Mouse (Mus musculus) intestine, embryonic 16.5 days (tissue): ENCODE measurements around the gene Gm49450. TPM values are rescaled to one million over a fixed set of nuclear protein-coding genes. Genes with fewer than 3 reads are reported as not detected.

Experiments
- ATAC-seq: fragments of 200-750 bp; cut with Nextera tagmentation; 2 replicates; pipeline ENCODE4 v1.8.0; 2017; ENCODE audit warnings: moderate TSS enrichment, moderate library complexity
- H3K27ac ChIP-seq: fragments of 300-500 bp; sonication (generic); 2 replicates; pipeline ENCODE4 v1.5.1; 2014; ENCODE audit warnings: mild to moderate bottlenecking, low read length
- H3K27me3 ChIP-seq: fragments of 300-500 bp; sonication (generic); replicated peaks from 2 replicates; pipeline ENCODE4 v1.6.1; 2014; ENCODE audit warnings: low read length, control low read depth, mixed read lengths; ENCODE audit not compliant: control insufficient read depth, insufficient read depth
- H3K36me3 ChIP-seq: fragments of 300-500 bp; sonication (generic); 2 replicates; pipeline ENCODE4 v1.6.1; 2014; ENCODE audit warnings: low read length, control low read depth; ENCODE audit not compliant: control insufficient read depth, insufficient read depth
- H3K4me1 ChIP-seq: fragments of 300-500 bp; sonication (generic); 2 replicates; pipeline ENCODE4 v1.6.1; 2014; ENCODE audit warnings: low read length, control low read depth, mixed read lengths; ENCODE audit not compliant: control insufficient read depth, insufficient read depth
- H3K4me2 ChIP-seq: fragments of 300-500 bp; sonication (generic); 2 replicates; pipeline ENCODE4 v1.6.1; 2014; ENCODE audit warnings: low read depth, low read length, control low read depth
- H3K4me3 ChIP-seq: fragments of 300-500 bp; sonication (generic); 2 replicates; pipeline ENCODE4 v1.5.1; 2014; ENCODE audit warnings: mild to moderate bottlenecking, low read length
- H3K9ac ChIP-seq: fragments of 300-500 bp; sonication (generic); 2 replicates; pipeline ENCODE4 v1.6.1; 2014; ENCODE audit warnings: low read depth, low read length
- H3K9me3 ChIP-seq: fragments of 300-500 bp; sonication (generic); 2 replicates; pipeline ENCODE4 v1.6.1; 2016; ENCODE audit warnings: low read length, control low read depth; ENCODE audit not compliant: control insufficient read depth
- WGBS: fragments of 180-500 bp; shearing (Covaris S2); extraction: QIAGEN DNeasy Blood & Tissue Kit; methylation state at CpG from one replicate; pipeline ENCODE4 v1.1.7; 2014; 5-methylcytosine and 5-hydroxymethylcytosine counted together
- polyA plus RNA-seq: library from polyadenylated mRNA; unstranded; fragments of >200 nt; fragmentation: Nextera tagmentation; extraction: Ambion mirVana; gene quantifications from 2 replicates; pipeline ENCODE4 v1.2.1, GENCODE M21; 2015

The Gm49450 gene
- polyA plus RNA-seq, 1 experiment from 2014 or later = not detected

DNA sequence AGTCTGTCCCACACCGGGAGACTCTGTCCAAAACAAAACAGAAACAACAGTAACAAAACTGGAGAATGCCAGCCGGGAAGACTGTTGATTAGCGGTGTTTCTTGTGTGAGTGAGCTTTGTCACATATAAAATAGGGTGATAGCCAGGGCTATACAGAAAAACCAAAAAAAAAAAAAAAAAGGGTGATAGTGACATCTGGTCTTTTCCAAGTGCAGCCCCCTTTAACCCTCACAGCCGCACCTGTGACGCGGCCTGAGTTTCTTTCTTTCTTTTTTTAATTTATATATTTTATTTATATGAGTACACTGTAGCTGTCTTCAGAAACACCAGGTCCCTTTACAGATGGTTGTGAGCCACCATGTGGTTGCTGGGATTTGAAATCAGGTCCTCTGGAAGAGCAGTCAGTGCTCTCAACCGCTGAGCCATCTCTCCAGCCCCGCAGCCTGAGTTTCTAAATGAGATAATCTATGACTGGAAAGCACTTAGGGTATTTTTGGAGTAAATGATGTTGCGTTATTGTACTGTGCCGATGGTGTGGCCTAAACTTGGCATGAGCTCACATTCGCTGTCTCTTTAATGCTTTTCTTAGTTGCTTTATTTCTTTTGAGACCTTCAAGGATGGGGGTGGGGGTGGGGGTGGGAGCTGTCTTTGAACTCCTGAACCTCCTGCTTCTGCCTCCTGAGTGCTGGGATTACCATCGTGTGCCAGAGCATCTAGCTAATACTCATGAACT is 32.8 kb upstream of the Gm49450 start:
- ATAC-seq = no peak
- H3K27ac ChIP-seq = peak overlapping the region; percentile 94
- no peaks in the 10 kb centered on the region for H3K36me3 ChIP-seq
- H3K4me2 ChIP-seq = peak overlapping the region; percentile 75
- H3K9me3 ChIP-seq = no peaks in the 10 kb centered on the region
- peak overlapping the region; percentile 63 for H3K4me3 ChIP-seq
- H3K4me1 ChIP-seq = peaks cover 25% of the 10 kb centered on the region
- no peaks in the 10 kb centered on the region for H3K27me3 ChIP-seq
- WGBS = 45% methylated on average over 12 of the region's 12 CpGs
- H3K9ac ChIP-seq = peak overlapping the region; percentile 81

DNA sequence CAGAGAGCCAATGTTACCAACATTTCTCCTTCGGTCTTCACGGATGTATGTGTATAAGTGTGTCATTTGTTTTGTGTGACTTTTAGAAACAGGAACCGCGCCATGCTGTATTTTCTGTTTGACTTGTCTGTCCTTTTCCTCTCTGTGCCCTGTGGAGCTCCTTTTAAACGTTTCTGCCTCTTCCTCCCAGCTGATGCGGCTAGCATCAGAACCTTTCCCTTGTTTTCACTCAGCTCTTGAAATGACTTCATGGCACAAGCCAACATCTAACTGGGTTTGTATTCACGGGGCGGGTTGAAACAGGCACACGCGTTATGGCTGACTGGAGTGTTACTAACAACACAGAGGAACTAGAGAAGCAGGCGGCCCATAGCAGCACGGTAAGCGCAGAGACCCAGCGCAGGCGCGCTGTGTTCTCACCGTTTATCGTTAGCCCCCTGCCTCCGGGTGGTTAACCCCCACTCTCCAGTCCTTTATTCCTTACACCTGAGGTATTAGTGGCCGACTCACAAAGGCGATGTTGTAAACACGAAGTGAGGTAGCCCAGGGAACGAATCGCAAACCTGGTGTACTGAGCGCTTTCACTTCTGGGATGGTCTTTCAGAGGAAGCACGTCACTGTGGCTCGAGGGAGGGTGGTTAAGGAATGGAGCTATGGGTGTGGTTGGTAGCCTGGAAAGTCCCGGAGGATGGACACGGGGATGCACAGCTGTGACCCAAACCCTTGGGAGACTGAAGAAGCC is 32.1 kb upstream of the Gm49450 start:
- WGBS = 3% methylated on average over 29 of the region's 29 CpGs
- Histone ChIP-seq H3K9ac (peak overlapping the region; percentile 81), H3K9me3 (no peaks in the 10 kb centered on the region), H3K27me3 (no peaks in the 10 kb centered on the region), H3K36me3 (no peaks in the 10 kb centered on the region), H3K4me2 (peak overlapping the region; percentile 75), H3K4me3 (peak overlapping the region; percentile 63), H3K27ac (peak overlapping the region; percentile 94), H3K4me1 (peaks cover 19% of the 10 kb centered on the region; the same call in 1 of the 2 replicates)
- ATAC-seq = peak; percentile 88

DNA sequence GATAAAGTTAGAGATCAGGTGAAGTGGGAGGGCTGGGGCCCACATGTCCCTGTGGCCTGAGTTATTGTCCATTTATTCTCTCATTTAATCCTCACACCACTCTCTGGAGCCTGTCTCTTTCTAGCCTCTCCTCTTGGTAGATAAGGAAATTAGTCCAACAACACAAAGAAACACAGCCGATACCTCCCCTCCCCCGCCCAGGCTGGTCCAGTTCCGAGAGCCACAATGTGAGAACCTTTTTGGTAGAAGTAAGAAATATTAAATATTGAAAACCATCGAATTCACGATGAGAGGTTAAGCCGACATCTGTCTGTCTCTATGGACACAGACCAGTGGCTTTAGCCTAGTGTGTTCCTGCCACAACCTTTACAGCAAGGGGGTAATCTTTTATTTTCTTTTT is 31.3 kb upstream of the Gm49450 start:
- Histone ChIP-seq H3K4me2 (0 out of 2 replicates have a peak overlapping the region, but pooled peaks have one; percentile 75), H3K27ac (0 out of 2 replicates have a peak overlapping the region, but pooled peaks have one; percentile 1), H3K9ac (peak overlapping the region; percentile 25; the same call in 1 of the 2 replicates), H3K36me3 (no peaks in the 10 kb centered on the region), H3K4me1 (peaks cover 19% of the 10 kb centered on the region; the same call in 1 of the 2 replicates), H3K27me3 (no peaks in the 10 kb centered on the region), H3K9me3 (no peaks in the 10 kb centered on the region), H3K4me3 (no peak overlapping the region)
- ATAC-seq = no peak
- 65% methylated on average over 6 of the region's 6 CpGs for WGBS

DNA sequence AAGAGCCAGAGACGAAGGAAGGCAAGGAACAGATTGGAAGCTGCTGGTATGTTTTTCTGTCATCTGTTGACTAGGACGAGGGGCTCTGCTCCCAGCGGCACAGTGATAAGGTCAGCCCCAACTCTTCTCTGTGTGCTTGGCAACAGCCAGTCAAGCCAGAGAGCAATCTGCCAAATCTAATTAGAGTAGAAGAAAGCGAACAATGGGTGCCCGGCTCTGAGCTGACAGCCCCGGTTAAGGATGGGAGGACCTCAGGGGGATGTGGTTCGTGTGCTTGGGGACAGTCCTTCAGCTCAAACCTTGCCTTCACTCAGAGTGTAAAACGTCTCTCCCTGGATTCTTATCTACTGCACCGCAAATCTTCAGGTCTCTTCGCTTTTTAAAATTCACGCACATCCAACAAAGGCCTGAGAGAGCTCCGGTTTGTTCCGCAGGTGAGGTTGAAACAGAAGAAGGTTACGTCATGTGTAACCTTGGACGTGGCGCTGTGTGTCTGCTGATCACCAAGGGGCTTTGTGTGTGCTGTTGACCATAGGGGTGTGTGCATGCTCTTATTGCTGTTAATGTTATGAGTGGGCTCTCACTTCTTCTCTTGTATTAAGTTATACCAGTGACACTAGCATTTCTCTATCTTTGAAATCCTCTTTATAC is 30.2 kb upstream of the Gm49450 start:
- Histone ChIP-seq H3K27me3 (no peaks in the 10 kb centered on the region), H3K4me3 (no peak overlapping the region), H3K4me1 (peaks cover 19% of the 10 kb centered on the region; the same call in 1 of the 2 replicates), H3K36me3 (no peaks in the 10 kb centered on the region), H3K27ac (0 out of 2 replicates have a peak overlapping the region, but pooled peaks have one; percentile 3), H3K4me2 (no peak overlapping the region), H3K9me3 (no peaks in the 10 kb centered on the region), H3K9ac (0 out of 2 replicates have a peak overlapping the region, but pooled peaks have one; percentile 3)
- 47% methylated on average over 16 of the region's 16 CpGs for WGBS
- no peak for ATAC-seq

DNA sequence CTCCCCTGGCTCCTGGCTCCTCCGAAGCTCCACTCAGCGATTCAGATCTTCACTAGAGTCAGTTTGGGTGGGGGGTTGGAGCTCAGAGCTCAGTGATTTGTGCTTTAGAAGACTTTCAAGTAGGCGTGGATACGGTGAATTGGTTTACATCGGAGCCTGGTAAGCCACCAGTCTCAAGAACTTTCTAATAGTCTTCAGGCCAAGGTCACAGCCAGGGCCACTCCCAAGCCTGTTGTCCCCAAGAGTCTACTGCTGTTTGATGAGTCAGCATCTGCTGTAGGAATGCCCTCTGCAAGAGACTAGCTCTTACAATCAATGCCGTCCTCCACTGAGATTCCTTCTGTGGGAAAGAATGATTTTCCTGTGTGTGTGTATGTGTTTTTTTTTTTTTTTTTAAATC is 28.7 kb upstream of the Gm49450 start:
- no peak overlapping the region for H3K4me3 ChIP-seq
- peaks cover 22% of the 10 kb centered on the region for H3K4me1 ChIP-seq
- H3K27me3 ChIP-seq = no peaks in the 10 kb centered on the region
- no peaks in the 10 kb centered on the region for H3K36me3 ChIP-seq
- H3K9me3 ChIP-seq = no peaks in the 10 kb centered on the region
- no peak overlapping the region for H3K4me2 ChIP-seq
- no peak overlapping the region for H3K27ac ChIP-seq
- H3K9ac ChIP-seq = 0 out of 2 replicates have a peak overlapping the region, but pooled peaks have one; percentile 7
- 66% methylated on average over 6 of the region's 6 CpGs for WGBS
- no peak for ATAC-seq

DNA sequence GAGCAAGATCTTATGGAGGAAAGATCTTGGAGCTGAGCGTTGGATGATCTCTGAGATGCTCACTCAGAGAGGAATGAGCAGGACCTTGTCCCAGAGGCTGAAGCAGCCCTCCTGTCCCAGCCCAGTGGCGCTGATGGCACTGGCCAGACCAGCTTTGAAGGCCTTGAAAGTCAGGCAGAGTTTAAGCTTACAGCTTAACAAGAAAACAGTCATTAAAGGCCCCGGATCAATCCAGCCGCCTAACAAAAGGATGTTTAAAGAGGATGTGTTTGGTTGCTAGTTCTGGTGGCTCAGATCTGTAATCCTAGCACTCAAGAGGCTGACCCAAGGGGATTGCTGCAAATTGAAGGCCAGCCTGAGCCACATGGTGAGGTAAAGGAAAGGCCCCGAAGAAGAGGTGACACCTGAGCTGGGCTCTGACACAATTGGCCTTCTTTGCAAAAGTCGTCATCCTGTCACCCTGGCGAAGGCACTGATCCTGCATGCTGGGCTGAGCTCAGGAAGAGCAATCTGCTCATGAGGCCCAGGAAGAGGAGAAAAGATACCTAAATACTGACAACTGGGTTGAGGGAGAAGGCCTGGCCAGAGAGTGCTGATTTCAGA is 26.8 kb upstream of the Gm49450 start:
- H3K27me3 ChIP-seq = no peaks in the 10 kb centered on the region
- 54% methylated on average over 7 of the region's 7 CpGs for WGBS
- H3K9me3 ChIP-seq = no peaks in the 10 kb centered on the region
- H3K27ac ChIP-seq = no peak overlapping the region
- H3K4me3 ChIP-seq = no peak overlapping the region
- peaks cover 18% of the 10 kb centered on the region for H3K4me1 ChIP-seq
- H3K36me3 ChIP-seq = no peaks in the 10 kb centered on the region
- no peak for ATAC-seq
- no peak overlapping the region for H3K9ac ChIP-seq
- no peak overlapping the region for H3K4me2 ChIP-seq

DNA sequence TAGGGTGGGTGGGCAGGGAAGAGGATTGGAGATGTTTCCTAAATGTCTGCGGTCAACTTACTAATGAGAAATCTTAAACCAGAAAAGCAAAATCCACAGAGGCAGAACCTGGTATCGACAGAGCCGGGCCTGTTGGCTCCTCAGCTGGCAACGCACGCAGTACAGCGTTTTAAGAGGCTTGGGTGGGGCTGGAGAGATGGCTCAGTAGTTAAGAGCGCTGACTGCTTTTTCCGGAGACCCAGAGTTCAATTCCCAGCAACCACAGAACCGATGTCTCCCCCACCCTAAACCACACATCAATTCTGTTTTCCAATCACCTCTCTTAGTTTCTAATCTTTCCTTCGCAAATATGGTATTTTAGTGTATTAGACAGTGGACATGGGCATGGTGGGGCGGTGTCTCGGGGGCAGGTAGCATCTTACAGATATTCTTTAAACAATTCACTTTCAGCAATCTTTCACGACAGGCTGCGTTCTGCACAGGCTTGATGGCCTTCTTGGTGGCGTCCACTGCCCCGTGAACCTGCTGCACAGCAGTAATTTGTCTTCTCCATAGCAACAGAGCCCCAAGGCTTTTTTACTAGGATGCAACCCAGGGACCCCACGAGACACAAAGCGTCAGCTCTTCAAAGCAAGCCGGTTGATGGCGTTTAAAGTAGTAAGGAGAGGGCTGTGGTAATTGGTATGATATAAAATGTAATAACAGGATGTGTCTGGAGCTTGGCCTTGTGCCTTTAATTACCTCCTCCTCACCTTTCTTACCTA is 25.2 kb upstream of the Gm49450 start:
- WGBS = 65% methylated on average over 20 of the region's 20 CpGs
- no peak for ATAC-seq
- no peaks in the 10 kb centered on the region for H3K36me3 ChIP-seq
- no peaks in the 10 kb centered on the region for H3K9me3 ChIP-seq
- H3K4me3 ChIP-seq = no peak overlapping the region
- peak overlapping the region; percentile 38; the same call in 1 of the 2 replicates for H3K27ac ChIP-seq
- H3K4me2 ChIP-seq = no peak overlapping the region
- H3K4me1 ChIP-seq = peaks cover 13% of the 10 kb centered on the region
- no peaks in the 10 kb centered on the region for H3K27me3 ChIP-seq
- H3K9ac ChIP-seq = no peak overlapping the region

DNA sequence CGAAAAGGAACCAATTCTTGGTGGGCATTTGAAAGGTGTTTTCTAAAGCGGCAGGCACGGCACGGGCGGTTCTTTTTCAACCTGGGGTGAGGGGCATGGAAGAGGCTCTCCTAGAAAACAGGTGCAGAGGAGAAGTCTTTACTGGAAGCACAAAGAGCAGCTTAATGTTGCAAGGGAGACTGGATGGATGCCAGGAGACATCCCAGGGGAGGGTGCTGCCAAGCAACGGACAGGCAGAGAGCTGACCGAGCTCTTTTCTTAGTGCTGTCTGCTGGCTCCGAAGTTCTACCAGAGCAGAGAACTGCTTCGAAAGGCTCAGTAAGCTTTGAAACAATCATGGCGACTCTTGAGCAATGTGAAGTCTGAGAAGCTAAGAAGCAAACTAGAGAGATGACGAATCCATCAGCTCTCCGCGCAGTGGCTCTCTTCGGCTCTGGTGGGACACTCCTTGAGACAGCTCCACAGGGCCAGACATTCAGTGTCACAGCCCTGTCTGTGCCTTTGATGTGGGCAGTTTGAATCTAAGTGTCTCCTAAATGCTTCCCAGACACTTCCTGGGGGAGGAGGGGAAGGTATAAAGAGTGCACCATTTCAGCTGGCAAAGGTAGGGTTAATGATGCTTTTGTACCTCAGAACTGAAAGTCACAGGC is 24.5 kb upstream of the Gm49450 start:
- H3K4me3 ChIP-seq = no peak overlapping the region
- peaks cover 13% of the 10 kb centered on the region for H3K4me1 ChIP-seq
- H3K9ac ChIP-seq = no peak overlapping the region
- no peak overlapping the region for H3K4me2 ChIP-seq
- H3K9me3 ChIP-seq = no peaks in the 10 kb centered on the region
- no peak for ATAC-seq
- H3K36me3 ChIP-seq = no peaks in the 10 kb centered on the region
- no peaks in the 10 kb centered on the region for H3K27me3 ChIP-seq
- H3K27ac ChIP-seq = peak overlapping the region; percentile 38
- 64% methylated on average over 14 of the region's 14 CpGs for WGBS
